Mouse (Mus musculus): Measurements from ENCODE around the gene Rhot2. TPM values are rescaled to one million over a fixed set of nuclear protein-coding genes. Genes with fewer than 3 reads are reported as not detected.

Gene Rhot2
- 10 to 100 TPM; 38.0 to 47.1 TPM for total RNA-seq (2021)
- long read RNA-seq, experiment 1, transcript Rhot2-201 (19 exons, 3,189 nt) = major isoform, 7 of 19 reads
- long read RNA-seq, experiment 1, partial matches to known transcripts = 8 of 19 reads
- long read RNA-seq, experiment 1, other reads (novel, unspliced or antisense) = 4 of 19 reads
- long read RNA-seq, experiment 2, transcript Rhot2-201 (19 exons, 3,189 nt) = major isoform, 12 of 23 reads
- long read RNA-seq, experiment 2, partial matches to known transcripts = 9 of 23 reads
- long read RNA-seq, experiment 2, other reads (novel, unspliced or antisense) = 2 of 23 reads

DNA sequence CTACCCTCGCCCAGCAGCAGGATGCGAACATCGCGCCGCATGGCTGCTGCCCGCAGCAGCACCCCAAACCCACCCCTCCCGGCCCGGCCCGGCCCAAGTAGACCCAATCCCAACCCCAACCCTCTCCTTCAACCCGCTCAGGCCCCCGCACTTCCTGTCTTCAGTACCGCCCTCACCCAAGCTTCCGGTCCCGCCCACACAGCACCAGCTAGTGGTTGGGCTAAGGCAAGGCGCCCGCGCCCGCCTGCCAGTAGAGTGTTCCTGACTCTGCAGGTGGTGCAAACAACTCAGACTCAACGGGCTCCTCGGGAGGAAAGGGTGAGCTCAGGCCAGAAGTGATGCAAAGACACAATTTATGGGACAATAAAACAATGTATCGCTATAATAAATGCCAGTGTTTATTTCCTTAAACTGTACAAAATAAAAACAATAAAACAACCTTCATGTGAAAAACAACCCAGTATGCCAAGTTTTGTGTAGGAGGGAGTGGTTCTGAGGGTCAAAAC, at the start of gene Rhot2:
TSS of gene Rhot2 (minus strand) at position 456 of the 506 bp plus-strand sequence.
- DNase-seq = peak; percentile 96
- intact Hi-C loops (cut with DNase I; ENCODE audit: low total_unique reads) = no loop called here

DNA sequence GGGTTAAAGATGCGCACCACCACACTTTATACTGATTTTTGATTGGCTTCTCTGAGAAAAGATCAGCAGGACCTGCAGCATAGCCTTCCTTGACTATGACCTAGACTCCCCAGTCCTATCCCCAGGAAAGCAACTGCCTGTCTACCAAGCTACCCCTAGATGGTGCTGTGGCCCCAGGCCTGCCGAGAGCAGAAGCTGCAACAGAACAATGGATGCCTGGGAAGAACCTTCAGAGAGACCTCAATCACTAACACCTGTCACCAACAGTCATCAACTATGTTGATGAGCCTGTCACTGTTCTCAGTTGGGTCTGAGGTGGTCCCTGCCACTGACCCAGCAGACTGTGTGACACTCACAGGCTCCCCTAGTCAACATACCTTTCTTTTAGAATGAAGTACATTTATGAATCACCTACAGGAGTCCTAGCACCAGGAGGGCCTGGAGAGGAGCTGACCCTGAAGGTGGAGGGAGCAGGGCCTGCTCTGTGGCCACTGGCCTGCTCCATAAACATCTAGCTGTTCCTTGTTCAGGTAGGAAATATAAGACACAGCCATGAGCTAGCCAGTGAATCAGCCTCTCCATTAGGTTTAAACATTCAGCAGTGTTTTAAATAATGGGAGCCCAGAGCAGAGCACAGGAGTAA, 49.4 kb upstream of the Rhot2 start:
- peak; percentile 69 for DNase-seq
- intact Hi-C loops (cut with DNase I; ENCODE audit: low total_unique reads) = loop anchor here (2.0 to 5.0 kb wide), 2 partner anchors 33 to 117 kb away; no protein-coding TSS in a partner anchor

DNA sequence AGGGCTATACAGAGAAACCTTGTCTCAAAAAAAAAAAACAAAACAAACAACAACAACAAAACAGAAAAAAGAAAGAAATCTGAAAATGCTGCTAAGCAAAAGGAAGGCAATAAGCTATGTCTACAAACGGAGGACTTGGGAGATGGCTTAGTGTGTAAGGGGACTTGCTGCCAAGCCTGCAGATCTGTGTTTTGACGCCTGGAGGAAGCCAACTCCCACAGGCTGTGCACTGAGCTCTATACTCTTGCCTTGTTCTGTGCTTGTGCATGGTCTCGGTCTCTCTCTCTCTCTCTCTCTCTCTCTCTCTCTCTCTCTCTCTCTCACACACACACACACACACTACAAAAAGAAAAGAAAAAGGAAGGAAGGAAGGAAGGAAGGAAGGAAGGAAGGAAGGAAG, 44.2 kb upstream of the Rhot2 start:
- intact Hi-C loops (cut with DNase I; ENCODE audit: low total_unique reads) = no loop called here
- DNase-seq = no peak

DNA sequence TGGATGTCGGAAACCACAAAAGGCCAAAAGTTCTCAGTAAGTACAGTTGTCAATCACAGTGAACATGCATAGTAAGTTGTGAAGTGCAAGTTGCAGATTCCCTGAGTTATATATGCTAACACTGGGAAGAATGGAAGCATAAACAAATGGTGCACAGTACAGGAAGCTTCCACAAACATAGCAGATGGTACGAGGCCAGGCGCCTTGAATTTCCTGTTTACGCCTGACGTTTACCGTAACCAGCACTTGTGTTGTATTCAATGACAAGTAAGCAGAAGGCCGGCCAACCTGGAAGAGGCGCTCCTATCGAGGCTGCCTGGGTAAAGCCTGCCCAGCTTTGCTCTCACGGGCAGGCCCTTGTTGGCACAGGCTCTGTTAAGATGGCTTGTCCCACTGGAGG, 42.8 kb upstream of the Rhot2 start:
- no peak for DNase-seq
- intact Hi-C loops (cut with DNase I; ENCODE audit: low total_unique reads) = no loop called here

DNA sequence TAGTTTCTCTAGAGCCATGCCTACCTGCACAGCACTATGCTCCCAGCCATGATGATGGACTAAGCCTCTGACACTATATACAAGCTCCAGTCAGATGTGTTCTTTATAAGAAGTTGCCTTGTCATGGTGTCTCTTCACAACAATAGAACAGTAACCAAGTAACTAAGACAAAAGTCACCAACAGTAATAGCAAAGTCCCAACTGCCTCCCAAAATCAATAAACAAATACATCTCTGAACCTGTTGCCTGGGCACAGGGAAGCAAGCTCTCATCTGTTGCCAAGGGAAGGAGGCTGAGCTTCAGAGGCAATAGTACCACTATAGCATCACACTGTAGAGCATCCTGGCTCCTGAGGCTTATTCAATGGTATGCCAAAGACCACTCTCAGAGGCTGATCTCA, 42.2 kb upstream of the Rhot2 start:
- DNase-seq = no peak
- intact Hi-C loops (cut with DNase I; ENCODE audit: low total_unique reads) = no loop called here

DNA sequence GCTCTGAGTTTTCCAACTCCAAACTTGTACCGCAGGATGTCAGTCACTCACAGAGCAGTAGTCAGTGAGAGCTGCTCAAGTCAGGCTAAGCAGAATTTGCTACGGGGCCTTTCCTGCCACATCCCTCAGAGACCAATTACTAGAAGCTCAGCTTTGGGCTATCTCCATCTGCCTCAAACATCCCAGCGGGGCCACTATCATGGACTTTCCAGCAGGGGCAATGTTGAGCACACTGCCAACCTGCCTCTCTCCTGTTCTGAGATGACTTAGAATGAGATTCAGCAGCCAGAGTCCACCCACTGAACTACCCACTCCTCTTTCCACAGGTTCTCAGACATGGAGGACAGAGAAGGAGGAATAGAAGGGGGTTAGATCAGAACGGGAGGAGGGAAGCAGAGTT, 41.0 kb upstream of the Rhot2 start:
- intact Hi-C loops (cut with DNase I; ENCODE audit: low total_unique reads) = no loop called here
- no peak for DNase-seq

DNA sequence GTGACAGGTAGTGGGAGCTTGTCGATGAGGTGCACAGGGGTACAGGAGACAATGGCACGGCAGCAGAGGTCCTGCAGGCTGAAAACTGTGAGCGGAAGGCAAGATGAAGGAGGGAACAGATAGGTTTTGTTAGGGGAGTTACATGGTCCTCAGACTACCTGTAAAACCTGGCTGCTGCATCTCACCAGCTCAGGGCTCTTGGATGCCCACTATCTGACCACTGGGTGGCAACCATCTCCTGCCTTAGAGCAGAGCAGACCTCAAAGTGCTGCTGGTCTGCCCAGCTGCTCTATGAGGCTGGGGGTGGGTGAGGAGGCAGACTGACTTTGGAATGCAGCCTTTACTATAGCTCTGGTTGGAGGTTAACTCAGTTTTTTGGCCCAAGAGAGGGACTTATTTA, 39.2 kb upstream of the Rhot2 start:
- intact Hi-C loops (cut with DNase I; ENCODE audit: low total_unique reads) = no loop called here
- DNase-seq = no peak

DNA sequence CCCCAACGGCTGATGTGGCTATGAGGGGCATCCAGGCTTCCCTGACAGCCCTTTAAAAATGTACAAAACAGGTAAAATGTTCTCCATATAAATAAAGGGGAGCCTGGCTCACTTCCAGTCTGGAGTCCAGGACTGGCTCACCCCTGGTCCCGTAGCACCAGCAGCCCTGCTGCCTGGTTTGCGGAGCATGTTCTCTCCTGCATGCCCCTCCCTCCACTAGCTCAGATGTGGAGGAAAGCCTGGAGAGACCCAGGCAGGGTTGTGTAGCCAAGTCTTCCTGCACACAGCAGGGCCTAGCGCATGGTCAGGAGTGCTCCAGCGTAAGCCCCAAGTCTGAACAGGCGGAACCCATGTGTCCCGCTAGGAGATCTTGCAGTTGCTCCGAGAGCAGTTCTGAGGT, 38.6 kb upstream of the Rhot2 start:
- no peak for DNase-seq
- intact Hi-C loops (cut with DNase I; ENCODE audit: low total_unique reads) = no loop called here

DNA sequence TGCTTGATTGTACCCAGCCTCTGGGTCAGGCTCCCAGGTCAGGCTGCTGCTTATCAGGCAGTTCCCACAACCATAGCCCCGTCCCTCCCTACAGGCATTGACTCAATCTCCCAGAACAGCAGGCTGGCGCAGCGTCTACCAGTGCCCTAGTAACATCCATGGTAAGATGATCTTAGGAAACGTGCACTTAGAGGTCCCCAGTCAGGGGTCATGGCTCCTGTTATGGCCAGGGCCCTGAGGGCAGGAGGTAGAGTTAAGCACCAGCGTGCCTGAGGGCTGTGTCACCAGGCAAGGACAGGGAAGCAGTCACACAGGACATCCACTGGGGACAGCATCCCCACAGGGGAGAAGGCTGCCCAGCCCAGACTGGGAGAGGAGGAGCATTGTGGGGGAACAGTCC, 37.7 kb upstream of the Rhot2 start:
- intact Hi-C loops (cut with DNase I; ENCODE audit: low total_unique reads) = no loop called here
- no peak for DNase-seq

DNA sequence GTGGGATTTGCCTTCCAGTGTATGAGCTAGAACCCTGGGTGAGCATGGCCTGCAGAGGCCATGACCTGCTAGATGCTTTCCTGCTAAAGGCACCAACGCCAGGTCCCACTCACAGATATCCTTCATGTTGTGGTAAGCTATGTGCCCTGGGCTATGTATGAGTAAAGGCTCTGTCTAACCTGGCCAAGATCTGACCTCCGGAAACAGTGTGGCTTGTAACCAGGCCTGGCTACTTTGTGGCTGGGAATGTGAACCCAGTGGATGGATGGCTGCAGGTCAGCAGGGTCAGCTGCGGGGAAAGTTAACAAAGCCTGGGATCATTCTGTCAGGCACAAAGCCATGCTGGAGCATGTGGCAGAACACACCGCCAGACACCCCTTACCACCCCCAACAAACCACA, 37.0 kb upstream of the Rhot2 start:
- intact Hi-C loops (cut with DNase I; ENCODE audit: low total_unique reads) = no loop called here
- DNase-seq = no peak

DNA sequence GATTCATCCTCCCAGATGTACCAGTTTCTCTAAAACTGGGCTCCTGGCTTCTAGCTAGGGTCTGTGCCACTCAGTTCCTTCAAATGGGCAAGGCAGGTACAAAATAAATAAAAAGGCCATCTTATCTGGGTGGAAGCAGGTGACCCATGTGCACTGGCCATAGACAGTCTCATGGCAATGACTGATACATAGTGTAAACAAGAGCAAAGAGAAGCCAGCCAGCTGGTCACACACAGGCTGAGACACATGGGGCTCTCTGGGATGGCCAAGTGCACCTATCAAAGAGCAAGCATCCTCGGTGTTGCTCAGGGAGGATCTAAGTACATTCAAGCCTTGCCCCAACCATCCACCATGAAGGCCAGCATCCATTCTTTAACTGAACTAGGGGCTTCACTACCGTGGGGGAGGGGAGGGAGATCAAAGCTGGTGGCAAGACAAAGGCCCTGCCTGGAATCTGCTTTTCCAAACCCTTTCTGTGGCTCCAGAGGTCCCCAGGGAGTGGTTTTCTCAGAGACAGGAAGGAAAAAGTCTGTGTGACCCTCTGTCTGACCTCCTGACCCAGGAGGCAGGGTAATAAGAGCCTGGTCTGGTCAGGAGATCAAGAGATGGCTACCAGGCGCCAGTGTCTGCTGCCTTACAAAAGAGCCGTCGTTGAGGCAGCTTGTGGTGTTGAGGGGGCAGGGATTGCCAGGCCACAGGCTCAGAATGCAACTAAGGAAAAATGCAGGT, 36.4 kb upstream of the Rhot2 start:
- DNase-seq = no peak
- intact Hi-C loops (cut with DNase I; ENCODE audit: low total_unique reads) = no loop called here

DNA sequence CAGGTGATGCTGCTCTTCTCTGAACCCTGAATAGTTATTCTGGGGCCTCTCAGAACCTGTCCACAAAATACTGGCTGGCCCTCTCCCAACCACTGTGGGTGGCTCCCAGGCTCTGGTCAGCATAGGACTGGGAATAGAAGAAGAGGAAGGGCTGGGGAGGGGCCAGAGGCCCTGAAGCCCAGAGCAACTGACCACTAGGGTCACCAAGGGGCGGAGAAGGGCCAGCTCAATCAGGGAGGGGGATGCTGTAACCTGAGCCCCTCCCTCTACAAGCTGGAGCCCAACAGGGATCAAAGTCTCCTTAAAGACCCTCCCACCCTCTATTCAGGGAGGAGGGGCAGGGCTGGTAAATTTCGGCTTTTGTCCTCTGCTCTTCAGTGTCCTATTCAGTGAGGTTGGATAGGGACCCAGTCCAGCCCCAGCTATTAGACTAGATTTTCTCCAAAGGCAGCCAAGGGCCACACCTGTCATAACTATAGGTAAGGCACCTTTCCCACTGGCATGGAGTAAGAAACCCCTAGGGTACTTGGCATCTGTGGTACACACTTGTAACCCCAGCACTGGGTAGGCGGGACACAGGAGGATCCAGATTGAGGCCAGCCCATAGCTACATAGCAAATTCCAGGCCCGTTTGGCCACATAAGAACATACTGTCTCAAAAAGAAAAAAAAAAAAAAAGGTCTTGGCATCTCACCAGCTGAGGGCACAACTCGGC, 35.7 kb upstream of the Rhot2 start, which contains the start of gene Wfikkn1:
TSS of gene Wfikkn1 (minus strand) at position 663 of the 715 bp plus-strand sequence.
- DNase-seq = no peak
- intact Hi-C loops (cut with DNase I; ENCODE audit: low total_unique reads) = no loop called here

DNA sequence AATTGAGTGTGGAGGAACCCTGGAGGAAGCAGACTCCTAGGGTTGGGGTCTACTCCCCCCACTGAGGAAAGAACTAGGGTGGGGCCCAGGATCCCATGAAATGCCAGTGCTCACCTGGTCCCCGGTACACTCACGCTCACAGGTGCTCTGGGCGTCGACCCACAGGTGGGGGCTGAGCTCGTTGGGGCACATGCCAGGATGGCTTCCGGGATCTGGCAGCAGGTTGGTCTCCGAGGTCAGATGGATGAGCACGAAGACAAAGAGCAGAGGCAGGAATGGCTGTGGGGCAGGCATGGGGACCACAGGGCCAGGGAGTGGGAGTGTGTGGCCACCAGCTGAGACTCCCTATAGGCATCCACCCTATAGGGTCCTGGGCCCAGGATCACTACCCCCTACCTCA, 35.1 kb upstream of the Rhot2 start:
- intact Hi-C loops (cut with DNase I; ENCODE audit: low total_unique reads) = no loop called here
- no peak for DNase-seq

DNA sequence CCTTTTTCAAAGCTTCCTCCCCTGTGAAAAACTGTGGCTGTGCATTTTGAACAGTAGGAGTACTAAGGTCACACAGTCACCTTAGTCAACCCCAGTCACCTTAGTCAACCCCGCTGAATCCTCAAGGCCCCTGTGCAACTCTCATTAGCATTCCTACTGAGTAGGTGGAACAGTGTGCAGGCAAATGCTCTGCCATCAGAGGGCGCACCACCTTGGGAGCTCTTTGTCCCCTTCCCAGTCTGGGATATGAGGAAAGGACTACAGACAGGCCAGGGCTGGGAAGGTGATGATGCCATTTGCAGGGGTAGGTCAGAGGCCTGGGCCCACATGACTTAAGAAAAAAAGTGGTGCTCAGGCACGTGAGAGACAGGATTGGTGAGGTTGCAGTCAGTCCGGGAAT, 34.6 kb upstream of the Rhot2 start:
- intact Hi-C loops (cut with DNase I; ENCODE audit: low total_unique reads) = no loop called here
- DNase-seq = no peak

DNA sequence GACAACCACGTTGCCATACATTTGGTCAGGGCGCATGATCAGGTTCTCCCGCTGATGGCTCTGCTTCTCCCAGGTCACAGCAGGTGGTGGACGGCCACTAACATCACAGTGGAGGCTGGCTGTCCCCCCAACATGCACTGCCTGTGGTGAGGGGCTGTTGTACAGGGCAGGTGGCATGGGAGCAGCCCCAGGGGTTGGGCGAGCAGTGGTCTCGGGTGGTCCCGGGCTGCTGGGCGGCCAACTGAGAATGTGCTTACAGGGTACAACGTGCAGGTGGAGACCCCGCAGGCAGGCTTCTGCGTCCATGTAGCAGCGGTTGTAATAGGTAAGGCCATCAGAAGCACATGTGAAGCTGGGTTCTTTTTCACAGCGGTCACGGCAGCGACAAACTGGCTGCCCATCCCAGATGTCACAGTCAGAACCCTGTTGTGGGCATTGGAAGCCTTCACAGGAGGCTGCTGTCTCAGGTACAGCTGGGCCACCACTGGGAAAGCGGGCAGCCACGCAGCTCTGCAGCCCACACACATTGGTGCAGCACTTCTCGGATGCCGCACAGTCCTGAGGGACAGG, 34.0 kb upstream of the Rhot2 start:
- DNase-seq = no peak
- intact Hi-C loops (cut with DNase I; ENCODE audit: low total_unique reads) = no loop called here

DNA sequence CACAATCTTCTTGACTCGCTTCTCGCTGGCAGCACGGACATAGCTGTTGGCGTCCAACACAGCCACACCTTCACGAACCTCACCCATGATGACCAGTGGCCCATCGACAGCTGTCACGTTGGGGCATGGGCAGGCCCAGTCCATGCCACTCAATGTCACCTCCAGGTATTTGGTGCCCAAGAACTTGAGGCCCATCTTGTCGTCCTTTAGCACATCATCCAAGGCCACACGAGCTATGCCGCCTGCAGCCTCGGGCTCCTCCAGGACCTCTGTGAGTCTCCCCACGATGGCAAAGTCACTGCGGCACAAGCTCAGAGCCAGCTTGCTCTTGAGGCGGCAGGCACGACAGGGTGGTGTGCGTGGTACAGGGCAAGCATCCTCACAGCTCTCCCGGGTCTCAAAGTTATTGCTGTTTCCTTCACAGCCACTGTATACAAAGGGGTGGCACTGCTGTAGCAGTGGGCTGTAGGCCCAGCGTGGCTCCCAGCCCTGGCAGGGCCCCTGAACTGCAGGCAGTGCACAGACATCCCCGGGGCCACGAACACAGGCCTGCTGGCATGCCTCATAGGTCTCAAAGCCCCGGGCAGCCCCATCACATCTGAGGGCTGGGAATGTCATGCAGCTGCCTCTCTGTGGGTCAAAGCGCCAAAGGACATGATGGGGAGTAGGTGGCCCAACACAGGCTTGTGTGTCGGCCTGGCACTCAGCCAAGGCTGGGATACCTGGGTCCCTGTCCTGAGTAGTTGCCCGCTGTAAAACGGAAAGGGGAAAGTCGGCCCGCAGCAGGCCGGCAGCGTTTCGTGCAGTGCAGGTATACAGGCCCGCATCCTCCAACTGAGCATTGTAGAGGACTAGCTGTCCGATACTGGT, 33.3 kb upstream of the Rhot2 start:
- no peak for DNase-seq
- intact Hi-C loops (cut with DNase I; ENCODE audit: low total_unique reads) = no loop called here

DNA sequence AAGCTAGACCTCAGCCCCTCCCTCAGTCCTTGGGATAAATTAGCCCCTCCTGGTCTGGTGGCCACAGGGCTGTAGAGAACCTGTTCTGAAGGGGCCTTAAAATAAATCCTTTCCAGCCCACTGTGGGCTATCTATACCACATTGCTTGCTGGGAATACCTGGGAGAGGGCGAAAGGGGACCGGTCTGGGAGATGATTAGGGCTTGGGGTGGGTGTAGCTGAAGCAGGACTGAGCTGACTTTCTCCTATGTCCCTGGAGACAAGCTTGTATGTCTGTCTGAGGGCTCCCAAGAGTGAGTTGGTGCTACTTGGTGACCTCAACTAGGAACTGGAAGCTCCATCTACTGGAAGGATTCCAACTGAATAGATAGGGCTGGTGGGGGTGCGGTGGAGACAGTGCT, 32.4 kb upstream of the Rhot2 start:
- no peak for DNase-seq
- intact Hi-C loops (cut with DNase I; ENCODE audit: low total_unique reads) = no loop called here

DNA sequence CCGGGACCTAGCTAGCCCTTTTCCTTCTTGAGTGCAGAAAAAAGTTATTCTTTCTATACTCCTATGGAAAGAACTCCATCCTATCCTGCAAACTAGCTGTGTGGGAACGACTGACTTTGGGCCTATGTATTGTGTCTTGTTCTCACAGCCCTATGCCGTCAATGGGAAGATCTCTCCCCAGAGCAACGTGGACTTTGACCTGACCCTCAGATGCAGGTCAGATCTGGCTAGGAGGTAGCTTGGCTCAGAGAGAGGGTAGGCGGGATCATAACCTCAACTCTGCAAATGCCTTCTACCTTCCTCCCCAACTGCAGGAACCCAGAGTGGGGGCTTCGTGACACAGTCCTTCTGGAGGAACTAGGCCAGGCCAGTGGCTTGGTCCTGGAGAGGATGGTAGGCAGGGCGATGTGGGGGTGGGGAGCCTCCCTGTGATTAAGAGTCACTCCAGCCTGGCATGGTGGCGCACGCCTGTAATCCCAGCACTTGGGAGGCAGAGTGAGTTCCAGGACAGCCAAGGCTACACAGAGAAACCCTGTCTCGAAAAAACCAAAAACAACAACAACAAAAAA, 31.8 kb upstream of the Rhot2 start:
- intact Hi-C loops (cut with DNase I; ENCODE audit: low total_unique reads) = no loop called here
- no peak for DNase-seq

All from gastrocnemius, postnatal 14 days (tissue).